Mouse (Mus musculus) frontal cortex, postnatal 10 days (tissue): ENCODE data around the gene Zfp106.
A peak's percentile ranks its signal among the peaks of the same experiment; 100 is the strongest.

Experiments used
- DNase-seq, 2 experiments: peaks; one replicate each; pipeline ENCODE4 v3.0.0; 2022; ENCODE audit warnings: low spot score in 2 of 2, mixed read lengths in 1 of 2

Zfp106 gene

GRCm38 (mm10) chr2:120556868-120557267 is 6.8 kb downstream of the Zfp106 start:
- no peak for DNase-seq

- no peak for DNase-seq
These were observed 18.9 kb downstream of the Zfp106 start for GRCm38 (mm10) chr2:120544732-120545131.

GRCm38 (mm10) chr2:120539778-120540208 is 23.9 kb downstream of the Zfp106 start:
- DNase-seq: peak; percentile 55 to 79

DNA sequence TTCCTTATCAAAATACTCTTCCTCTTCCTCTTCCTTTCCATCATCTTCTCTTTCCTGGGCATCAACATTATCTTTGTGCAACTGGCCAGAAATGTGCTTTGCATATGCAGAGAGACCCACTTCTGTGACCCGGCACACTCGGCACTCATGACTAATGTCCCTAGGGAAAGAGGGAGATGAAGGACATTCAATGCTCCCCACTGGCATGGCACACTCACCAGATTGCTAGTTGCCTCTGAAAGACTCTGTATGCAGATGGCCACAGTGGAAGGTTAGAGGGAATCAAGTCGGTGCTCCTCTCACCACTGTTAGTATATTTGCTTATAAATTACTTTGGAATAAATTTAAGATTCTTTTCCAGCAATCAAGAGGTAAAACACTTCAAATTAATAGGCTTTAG is 24.3 kb downstream of the Zfp106 start:
- no peak for DNase-seq

GRCm38 (mm10) chr2:120531223-120531622 is 32.4 kb downstream of the Zfp106 start:
- no peak for DNase-seq

GRCm38 (mm10) chr2:120529531-120529930 is 34.1 kb downstream of the Zfp106 start:
- DNase-seq: no peak

DNA sequence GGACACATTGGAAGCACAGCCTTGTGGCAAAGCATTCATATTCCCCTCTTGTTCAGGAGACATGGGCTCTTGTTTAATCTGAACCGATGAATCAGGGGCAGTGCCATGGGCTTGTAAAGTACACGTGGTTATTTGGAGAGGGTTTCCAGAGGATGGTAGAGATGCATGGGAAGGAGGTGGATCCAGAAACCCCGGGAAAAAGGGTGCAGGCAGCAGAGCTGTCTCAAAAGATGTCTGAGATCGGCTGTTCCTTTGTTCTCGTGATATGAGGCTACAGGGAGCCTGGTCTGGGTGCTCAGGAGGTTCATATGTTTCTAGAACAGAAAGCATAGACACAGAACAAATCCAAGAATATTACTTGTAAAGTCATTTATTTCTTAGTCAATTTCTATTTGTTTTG is 36.9 kb downstream of the Zfp106 start:
- no peak for DNase-seq

GRCm38 (mm10) chr2:120518547-120519210 is 45.0 kb downstream of the Zfp106 start:
- no peak for DNase-seq

DNA sequence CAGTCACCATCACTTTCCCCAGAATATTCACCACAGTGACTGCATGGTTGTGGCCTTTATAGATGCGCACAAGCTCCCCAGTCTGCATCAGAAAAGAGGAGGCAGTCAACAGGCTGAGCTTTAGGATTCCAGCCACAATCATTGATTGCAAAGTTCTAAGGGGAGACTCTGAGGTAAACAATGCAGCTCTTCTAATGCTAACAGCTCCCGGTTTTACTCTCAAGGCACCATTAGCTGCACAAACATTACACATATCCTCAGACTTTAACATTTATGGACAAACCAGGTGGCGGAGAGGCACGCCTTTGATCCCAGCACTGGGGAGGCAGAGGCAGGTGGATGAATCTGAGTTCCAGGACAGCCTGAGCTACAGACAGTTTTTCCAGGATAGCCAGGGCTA is 49.5 kb downstream of the Zfp106 start:
- no peak for DNase-seq

DNA sequence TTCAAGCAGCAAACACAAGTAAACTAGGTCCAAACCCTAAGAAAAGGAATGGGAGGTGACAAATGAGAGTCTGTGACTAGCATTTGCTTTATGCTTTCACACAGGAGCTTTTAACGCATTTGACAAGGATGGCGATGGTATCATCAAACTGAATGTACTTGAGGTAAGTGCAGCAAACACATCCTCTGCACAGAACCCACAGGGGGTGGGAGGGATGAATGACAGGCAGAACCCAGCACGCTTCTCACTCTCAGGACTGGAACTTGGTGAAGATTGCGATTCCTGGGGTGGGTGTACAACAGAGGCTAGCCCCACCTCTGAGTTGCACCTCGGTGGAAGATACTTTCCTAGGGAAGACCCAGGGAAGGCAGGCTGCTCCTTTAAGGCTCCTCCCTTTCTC is 59.7 kb downstream of the Zfp106 start:
- no peak for DNase-seq

GRCm38 (mm10) chr2:120503094-120503493 is 60.5 kb downstream of the Zfp106 start:
- DNase-seq: no peak

- no peak for DNase-seq
These were observed 61.0 kb downstream of the Zfp106 start for GRCm38 (mm10) chr2:120502605-120502990.

DNA sequence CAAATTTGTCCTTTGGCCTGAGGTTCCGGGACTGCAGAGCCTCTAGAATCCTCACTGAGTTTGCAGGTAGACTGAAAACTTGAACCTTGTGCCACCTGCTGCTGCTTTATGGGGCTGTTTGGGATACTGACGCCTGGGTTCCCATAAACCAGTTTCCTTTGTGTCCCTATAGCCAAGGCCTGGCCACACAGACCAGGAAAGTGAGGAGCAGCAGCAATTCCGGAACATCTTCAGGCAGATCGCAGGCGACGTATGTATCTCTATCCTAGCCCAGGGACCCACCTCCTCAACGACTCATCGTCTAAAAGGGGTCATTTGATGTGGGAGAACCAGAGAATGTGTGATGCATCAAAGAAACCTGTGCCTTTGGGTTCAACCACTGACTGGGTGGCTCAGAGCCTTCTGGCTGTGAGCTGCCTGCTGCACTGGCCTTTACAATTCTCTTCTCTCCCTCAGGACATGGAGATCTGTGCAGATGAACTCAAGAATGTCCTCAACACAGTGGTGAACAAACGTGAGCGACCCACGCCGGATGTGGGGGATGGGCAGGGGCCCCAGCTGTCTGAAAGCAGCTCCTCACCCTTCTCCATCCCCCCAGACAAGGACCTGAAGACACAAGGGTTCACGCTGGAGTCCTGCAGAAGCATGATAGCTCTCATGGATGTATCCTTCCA is 61.6 kb downstream of the Zfp106 start:
- no peak for DNase-seq

GRCm38 (mm10) chr2:120501136-120501918 is 62.3 kb downstream of the Zfp106 start:
- no peak for DNase-seq

- DNase-seq: no peak
These were observed 63.6 kb downstream of the Zfp106 start for GRCm38 (mm10) chr2:120499971-120500471.

GRCm38 (mm10) chr2:120496511-120496910 is 67.1 kb downstream of the Zfp106 start:
- DNase-seq: peak; percentile 41 to 60

DNA sequence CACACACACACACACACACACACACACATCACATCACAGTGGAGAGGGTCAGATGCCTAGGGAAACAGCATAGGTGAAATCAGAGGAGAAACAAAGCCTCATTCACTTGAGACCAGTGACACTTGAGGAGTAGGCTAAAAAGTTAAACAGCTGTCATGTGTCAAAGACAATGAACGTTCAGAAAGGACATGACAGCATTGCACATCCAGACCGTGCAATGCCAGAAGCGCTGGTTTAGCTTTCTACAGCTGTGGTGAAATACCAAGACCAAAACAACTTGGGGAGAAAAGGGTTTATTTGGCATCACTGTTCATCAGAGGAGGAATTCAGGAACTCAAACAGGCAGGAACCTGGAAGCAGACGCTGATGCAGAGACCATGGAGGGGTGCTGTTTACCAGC is 70.4 kb downstream of the Zfp106 start:
- no peak for DNase-seq

GRCm38 (mm10) chr2:120484241-120484640 is 79.4 kb downstream of the Zfp106 start:
- DNase-seq: no peak

DNA sequence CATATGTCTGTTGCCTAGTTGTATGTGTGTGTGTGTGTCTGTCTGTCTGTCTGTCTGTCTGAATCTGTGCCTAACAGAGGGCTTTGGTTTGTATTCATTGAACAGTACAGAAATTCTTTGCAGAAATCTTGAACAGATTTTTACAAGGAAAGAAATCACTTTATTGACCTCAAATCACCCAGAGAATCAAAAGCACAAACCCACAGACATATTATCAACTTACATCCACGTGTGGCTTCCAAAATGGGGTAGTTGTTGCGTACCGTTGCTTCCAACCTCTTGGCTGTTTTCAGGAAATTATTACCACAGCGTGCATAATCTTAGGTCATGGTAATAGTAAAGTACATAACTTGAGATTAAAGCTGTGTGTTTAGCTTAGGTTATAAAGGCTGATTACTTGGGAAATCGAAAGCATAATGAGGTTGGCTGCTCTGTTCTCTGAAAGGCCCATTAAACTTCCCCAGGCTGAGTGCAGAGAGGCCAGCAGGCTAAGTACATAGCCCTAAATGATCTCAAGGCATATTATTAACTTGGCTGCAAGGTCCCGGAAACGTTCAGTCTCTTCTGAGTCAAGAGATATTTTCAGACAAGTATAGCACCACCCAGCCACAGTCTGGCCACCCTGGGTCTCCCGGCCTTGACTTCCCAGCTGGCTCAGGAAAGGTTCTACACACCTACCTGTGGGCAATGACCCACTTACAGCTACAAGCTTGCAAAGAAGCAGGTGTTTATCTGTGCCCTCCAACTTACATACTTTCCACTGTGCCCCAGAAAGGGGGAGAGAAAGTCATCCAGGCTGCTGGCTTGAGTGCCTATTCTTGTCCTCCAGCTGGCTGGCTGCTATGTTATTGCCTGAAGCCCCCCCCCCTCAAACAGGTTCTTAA is 80.9 kb downstream of the Zfp106 start:
- no peak for DNase-seq

DNA sequence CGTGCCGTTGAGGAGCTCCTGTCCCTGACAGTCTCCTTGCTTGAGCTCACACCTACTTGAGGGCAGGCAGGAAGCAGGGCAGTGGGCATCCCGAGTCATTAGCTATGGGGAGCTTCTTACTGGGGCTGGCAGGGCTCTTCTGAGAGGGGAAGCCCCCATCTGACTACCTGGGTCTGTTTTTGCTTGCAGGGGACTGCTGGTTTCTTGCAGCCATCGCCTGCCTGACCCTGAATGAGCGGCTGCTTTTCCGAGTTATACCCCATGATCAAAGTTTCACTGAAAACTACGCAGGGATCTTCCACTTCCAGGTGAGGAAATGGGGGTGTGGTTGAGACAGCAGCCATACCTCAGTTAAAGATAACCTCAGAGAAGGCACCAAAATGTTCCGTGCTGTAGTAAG is 81.7 kb downstream of the Zfp106 start:
- DNase-seq: no peak

- peak; percentile 48 to 64 for DNase-seq
These were observed 85.0 kb downstream of the Zfp106 start for GRCm38 (mm10) chr2:120478600-120478999.
